Mouse (Mus musculus) midbrain, embryonic 14.5 days (tissue): ENCODE results near the gene Clcn1. TPM values are rescaled to one million over a fixed set of nuclear protein-coding genes. Genes with fewer than 3 reads are reported as not detected.
A peak's percentile ranks its signal among the peaks of the same experiment; 100 is the strongest.

ENCODE experiments used
- ATAC-seq: fragments of 200-750 bp; cut with Nextera tagmentation; 2 replicates; pipeline ENCODE4 v1.8.0; 2017; ENCODE audit warnings: moderate number of reproducible peaks, moderate library complexity; ENCODE audit not compliant: low FRiP score, low TSS enrichment
- DNase-seq: peaks from one replicate; pipeline ENCODE4 v3.0.0-alpha.2; 2015
- H3K27ac ChIP-seq: fragments of 300-500 bp; sonication (generic); replicated peaks from 2 replicates; pipeline ENCODE4 v1.5.1; 2014; ENCODE audit warnings: mild to moderate bottlenecking, low read depth, low read length, moderate library complexity
- H3K27me3 ChIP-seq: fragments of 300-500 bp; sonication (generic); 2 replicates; pipeline ENCODE4 v1.6.1; 2014; ENCODE audit warnings: low read length, control low read depth, mixed read lengths; ENCODE audit not compliant: control insufficient read depth, insufficient read depth
- H3K36me3 ChIP-seq: fragments of 300-500 bp; sonication (generic); 2 replicates; pipeline ENCODE4 v1.6.1; 2014; ENCODE audit warnings: low read length, control low read depth; ENCODE audit not compliant: control insufficient read depth, insufficient read depth
- H3K4me1 ChIP-seq: fragments of 300-500 bp; sonication (generic); 2 replicates; pipeline ENCODE4 v1.6.1; 2014; ENCODE audit warnings: mild to moderate bottlenecking, antibody characterized with exemption, low read length, control low read depth; ENCODE audit not compliant: control insufficient read depth, insufficient read depth
- H3K4me2 ChIP-seq: fragments of 300-500 bp; sonication (generic); 2 replicates; pipeline ENCODE4 v1.6.1; 2014; ENCODE audit warnings: mild to moderate bottlenecking, low read length, moderate library complexity
- H3K4me3 ChIP-seq: fragments of 300-500 bp; sonication (generic); replicated peaks from 2 replicates; pipeline ENCODE4 v1.5.1; 2014; ENCODE audit warnings: low read depth, low read length
- H3K9ac ChIP-seq: fragments of 300-500 bp; sonication (generic); replicated peaks from 2 replicates; pipeline ENCODE4 v1.6.1; 2014; ENCODE audit warnings: mild to moderate bottlenecking, low read length, moderate library complexity
- H3K9me3 ChIP-seq: fragments of 300-500 bp; sonication (generic); 2 replicates; pipeline ENCODE4 v1.6.1; 2016; ENCODE audit warnings: low read length, control low read depth, mixed read lengths; ENCODE audit not compliant: control insufficient read depth
- WGBS: fragments of 180-500 bp; shearing (Covaris S2); extraction: QIAGEN DNeasy Blood & Tissue Kit; methylation state at CpG from one replicate; pipeline ENCODE4 v1.1.7; 2014; 5-methylcytosine and 5-hydroxymethylcytosine counted together
- polyA plus RNA-seq: library from polyadenylated mRNA; unstranded; fragments of >200 nt; fragmentation: Nextera tagmentation; extraction: Ambion mirVana; gene quantifications from 2 replicates; pipeline ENCODE4 v1.2.1, GENCODE M21; 2014

Clcn1 gene
- polyA plus RNA-seq, 1 experiment from 2014 or later: 2.8 TPM

GRCm38 (mm10) chr6:42324067-42324481 is 37.6 kb downstream of the Clcn1 start:
- peak overlapping the region; percentile 63 for H3K4me3 ChIP-seq
- peaks cover 11% of the 10 kb centered on the region for H3K4me1 ChIP-seq
- H3K36me3 ChIP-seq: peaks cover 12% of the 10 kb centered on the region; the same call in 1 of the 2 replicates
- DNase-seq (peak; percentile 71), ATAC-seq (peak; percentile 77)
- no peaks in the 10 kb centered on the region for H3K9me3 ChIP-seq
- H3K27me3 ChIP-seq: no peaks in the 10 kb centered on the region
- under 1% methylated on average over 28 of the region's 32 CpGs for WGBS
- peak overlapping the region; percentile 89 for H3K27ac ChIP-seq
- peak overlapping the region; percentile 89 for H3K4me2 ChIP-seq
- peak overlapping the region; percentile 92 for H3K9ac ChIP-seq

GRCm38 (mm10) chr6:42324482-42325267 is 38.2 kb downstream of the Clcn1 start, which contains the start of gene Fam131b:
TSS of gene Fam131b (minus strand) at chr6:42324643.
- Histone ChIP-seq H3K27me3 (no peaks in the 10 kb centered on the region), H3K27ac (peak within 1 kb of the TSS; percentile 89), H3K4me1 (peaks cover 11% of the 10 kb centered on the region), H3K9me3 (no peaks in the 10 kb centered on the region), H3K36me3 (peaks cover 12% of the 10 kb centered on the region; the same call in 1 of the 2 replicates), H3K4me2 (peak within 1 kb of the TSS; percentile 89), H3K4me3 (peak within 1 kb of the TSS; percentile 63), H3K9ac (peak within 1 kb of the TSS; percentile 92)
- peak; percentile 87 for ATAC-seq
- peak; percentile 88 for DNase-seq
- under 1% methylated on average over 42 of the region's 68 CpGs for WGBS

- Histone ChIP-seq H3K27ac (peak overlapping the region; percentile 89), H3K4me3 (peak overlapping the region; percentile 63), H3K9me3 (no peaks in the 10 kb centered on the region), H3K4me1 (peaks cover 11% of the 10 kb centered on the region), H3K27me3 (no peaks in the 10 kb centered on the region), H3K4me2 (peak overlapping the region; percentile 89), H3K36me3 (peaks cover 6% of the 10 kb centered on the region; the same call in 1 of the 2 replicates), H3K9ac (peak overlapping the region; percentile 92)
- WGBS: under 1% methylated on average over 7 of the region's 7 CpGs
- peak; percentile 87 for DNase-seq
- ATAC-seq: peak; percentile 1; the same call in 1 of the 2 replicates
Measured at GRCm38 (mm10) chr6:42325268-42325609, 38.8 kb downstream of the Clcn1 start.

- ATAC-seq: no peak
- H3K27me3 ChIP-seq: no peaks in the 10 kb centered on the region
- H3K27ac ChIP-seq: no peak overlapping the region
- H3K4me3 ChIP-seq: no peak overlapping the region
- no peak overlapping the region for H3K9ac ChIP-seq
- no peak for DNase-seq
- WGBS: 92% methylated on average over 3 of the region's 3 CpGs
- H3K36me3 ChIP-seq: no peaks in the 10 kb centered on the region
- peaks cover 11% of the 10 kb centered on the region for H3K4me1 ChIP-seq
- no peaks in the 10 kb centered on the region for H3K9me3 ChIP-seq
- no peak overlapping the region for H3K4me2 ChIP-seq
Measured at GRCm38 (mm10) chr6:42326509-42326908, 40.0 kb downstream of the Clcn1 start.

GRCm38 (mm10) chr6:42328757-42329156 is 42.3 kb downstream of the Clcn1 start:
- Histone ChIP-seq H3K4me3 (no peak overlapping the region), H3K9ac (no peak overlapping the region), H3K27ac (no peak overlapping the region), H3K4me2 (no peak overlapping the region), H3K36me3 (no peaks in the 10 kb centered on the region), H3K4me1 (no peaks in the 10 kb centered on the region), H3K9me3 (no peaks in the 10 kb centered on the region), H3K27me3 (no peaks in the 10 kb centered on the region)
- 85% methylated on average over 3 of the region's 3 CpGs for WGBS
- DNase-seq: no peak
- no peak for ATAC-seq

GRCm38 (mm10) chr6:42330216-42330615 is 43.7 kb downstream of the Clcn1 start:
- no peak overlapping the region for H3K4me2 ChIP-seq
- H3K36me3 ChIP-seq: no peaks in the 10 kb centered on the region
- H3K4me3 ChIP-seq: no peak overlapping the region

GRCm38 (mm10) chr6:42330946-42331345 is 44.5 kb downstream of the Clcn1 start:
- no peaks in the 10 kb centered on the region for H3K27me3 ChIP-seq
- ATAC-seq: no peak
- no peaks in the 10 kb centered on the region for H3K36me3 ChIP-seq
- no peaks in the 10 kb centered on the region for H3K4me1 ChIP-seq
- H3K27ac ChIP-seq: no peak overlapping the region
- no peak for DNase-seq
- H3K4me2 ChIP-seq: no peak overlapping the region
- no peak overlapping the region for H3K4me3 ChIP-seq
- no peaks in the 10 kb centered on the region for H3K9me3 ChIP-seq
- H3K9ac ChIP-seq: no peak overlapping the region
- WGBS: 92% methylated on average over 3 of the region's 3 CpGs

More at GRCm38 (mm10) chr6:42330216-42330615, 43.7 kb downstream of the Clcn1 start:
- no peak overlapping the region for H3K27ac ChIP-seq
- 72% methylated on average over 3 of the region's 3 CpGs for WGBS
- H3K9me3 ChIP-seq: no peaks in the 10 kb centered on the region
- H3K9ac ChIP-seq: no peak overlapping the region
- no peak for DNase-seq
- no peak for ATAC-seq
- H3K27me3 ChIP-seq: no peaks in the 10 kb centered on the region
- H3K4me1 ChIP-seq: no peaks in the 10 kb centered on the region

- Histone ChIP-seq H3K4me3 (no peak overlapping the region), H3K9ac (no peak overlapping the region), H3K36me3 (no peaks in the 10 kb centered on the region), H3K4me2 (no peak overlapping the region), H3K9me3 (no peaks in the 10 kb centered on the region), H3K27me3 (no peaks in the 10 kb centered on the region), H3K4me1 (no peaks in the 10 kb centered on the region), H3K27ac (no peak overlapping the region)
- ATAC-seq: no peak
- no peak for DNase-seq
- WGBS: 93% methylated on average over 2 of the region's 2 CpGs
Measured at GRCm38 (mm10) chr6:42339189-42339588, 52.7 kb downstream of the Clcn1 start.

GRCm38 (mm10) chr6:42339981-42340380 is 53.5 kb downstream of the Clcn1 start:
- WGBS: 78% methylated on average over 5 of the region's 5 CpGs
- H3K4me2 ChIP-seq: no peak overlapping the region
- no peak overlapping the region for H3K9ac ChIP-seq
- H3K27ac ChIP-seq: no peak overlapping the region
- ATAC-seq: no peak
- no peaks in the 10 kb centered on the region for H3K27me3 ChIP-seq
- H3K36me3 ChIP-seq: no peaks in the 10 kb centered on the region
- H3K4me1 ChIP-seq: no peaks in the 10 kb centered on the region
- H3K4me3 ChIP-seq: no peak overlapping the region
- no peak for DNase-seq
- H3K9me3 ChIP-seq: no peaks in the 10 kb centered on the region
